Mouse (Mus musculus) embryonic facial prominence, embryonic 13.5 days (tissue): ENCODE data around the gene Slc43a3. TPM values are rescaled to one million over a fixed set of nuclear protein-coding genes. Genes with fewer than 3 reads are reported as not detected.

Experiments
- ATAC-seq: fragments of 200-750 bp; cut with Nextera tagmentation; 2 replicates; pipeline ENCODE4 v1.8.0; 2017; ENCODE audit warnings: low read depth; ENCODE audit not compliant: insufficient number of reproducible peaks, insufficient read depth, low FRiP score, low TSS enrichment
- H3K27ac ChIP-seq: fragments of 300-500 bp; sonication (generic); 2 replicates; pipeline ENCODE4 v1.5.1; 2015; ENCODE audit warnings: moderate library complexity, mild to moderate bottlenecking, inconsistent platforms
- H3K27me3 ChIP-seq: fragments of 300-500 bp; sonication (generic); 2 replicates; pipeline ENCODE4 v1.6.1; 2015; ENCODE audit warnings: mild to moderate bottlenecking, inconsistent platforms
- H3K36me3 ChIP-seq: fragments of 300-500 bp; sonication (generic); 2 replicates; pipeline ENCODE4 v1.6.1; 2015; ENCODE audit warnings: mild to moderate bottlenecking, inconsistent platforms
- H3K4me1 ChIP-seq: fragments of 300-500 bp; sonication (generic); 2 replicates; pipeline ENCODE4 v1.6.1; 2015; ENCODE audit warnings: inconsistent platforms
- H3K4me2 ChIP-seq: fragments of 300-500 bp; sonication (generic); 2 replicates; pipeline ENCODE4 v1.6.1; 2015; ENCODE audit warnings: moderate library complexity, mild to moderate bottlenecking, inconsistent platforms
- H3K4me3 ChIP-seq: fragments of 300-500 bp; sonication (generic); 2 replicates; pipeline ENCODE4 v1.5.1; 2015; ENCODE audit warnings: mild to moderate bottlenecking, inconsistent platforms
- H3K9ac ChIP-seq: fragments of 300-500 bp; sonication (generic); 2 replicates; pipeline ENCODE4 v1.6.1; 2015; ENCODE audit warnings: mild to moderate bottlenecking, inconsistent platforms
- H3K9me3 ChIP-seq: fragments of 300-500 bp; sonication (generic); 2 replicates; pipeline ENCODE4 v1.6.1; 2016; ENCODE audit warnings: inconsistent platforms
- WGBS: fragments of 180-500 bp; shearing (Covaris S2); methylation state at CpG from one replicate; pipeline ENCODE4 v1.1.7; 2015; ENCODE audit warnings: mixed read lengths; 5-methylcytosine and 5-hydroxymethylcytosine counted together
- polyA plus RNA-seq: library from polyadenylated mRNA; unstranded; fragments of >200 nt; fragmentation: Nextera tagmentation; extraction: Ambion mirVana; gene quantifications from 2 replicates; pipeline ENCODE4 v1.2.1, GENCODE M21; 2015

Gene Slc43a3
- polyA plus RNA-seq, 1 experiment from 2014 or later = 32.7 TPM

DNA sequence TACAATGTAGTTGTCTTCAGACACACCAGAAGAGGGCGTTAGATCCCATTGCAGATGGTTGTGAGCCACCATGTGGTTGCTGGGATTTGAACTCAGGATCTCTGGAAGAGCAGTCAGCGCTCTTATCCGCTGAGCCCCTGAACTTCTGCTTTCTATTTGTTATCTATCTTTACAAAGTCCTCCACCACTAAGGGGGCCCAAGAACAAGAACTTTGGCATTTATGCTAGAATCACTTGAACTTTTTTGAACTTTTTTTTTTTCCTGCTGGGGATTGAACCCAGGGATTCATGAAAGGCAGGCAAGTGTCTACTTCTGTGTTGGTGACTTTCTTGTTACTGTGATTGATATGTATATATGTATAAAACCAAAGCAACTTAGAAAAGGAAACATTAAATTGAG, 2.9 kb downstream of the Slc43a3 start:
- Histone ChIP-seq H3K4me1 (peaks cover 23% of the 10 kb centered on the region), H3K27ac (no peak overlapping the region), H3K4me2 (no peak overlapping the region), H3K27me3 (no peaks in the 10 kb centered on the region), H3K36me3 (peaks cover 5% of the 10 kb centered on the region; the same call in 1 of the 2 replicates), H3K9me3 (no peaks in the 10 kb centered on the region), H3K9ac (no peak overlapping the region), H3K4me3 (no peak overlapping the region)
- no peak for ATAC-seq
- WGBS = 94% methylated on average over 3 of the region's 3 CpGs

DNA sequence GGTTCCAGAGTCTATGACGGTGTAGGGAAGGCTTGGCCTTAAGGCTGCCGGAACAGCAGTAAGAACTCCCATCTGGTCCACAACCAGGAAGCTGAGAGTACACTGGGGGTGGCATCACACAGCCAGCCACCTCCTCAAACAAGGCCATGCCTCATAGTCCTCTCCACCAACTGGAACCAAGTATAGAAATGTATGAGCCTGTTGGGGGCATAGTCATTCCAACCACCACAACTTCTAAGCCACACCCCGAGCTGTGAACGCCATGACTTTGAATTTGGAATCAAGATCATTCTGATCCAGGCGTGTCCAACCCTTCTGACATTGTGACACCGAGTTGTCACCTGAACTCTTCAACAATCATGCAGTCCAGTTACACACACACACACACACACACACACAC, 3.3 kb downstream of the Slc43a3 start:
- no peak overlapping the region for H3K4me3 ChIP-seq
- H3K27me3 ChIP-seq = no peaks in the 10 kb centered on the region
- H3K4me1 ChIP-seq = peaks cover 20% of the 10 kb centered on the region
- H3K27ac ChIP-seq = no peak overlapping the region
- no peaks in the 10 kb centered on the region for H3K9me3 ChIP-seq
- no peak for ATAC-seq
- no peak overlapping the region for H3K9ac ChIP-seq
- peaks cover 8% of the 10 kb centered on the region; the same call in 1 of the 2 replicates for H3K36me3 ChIP-seq
- WGBS = 89% methylated on average over 6 of the region's 6 CpGs
- H3K4me2 ChIP-seq = no peak overlapping the region

DNA sequence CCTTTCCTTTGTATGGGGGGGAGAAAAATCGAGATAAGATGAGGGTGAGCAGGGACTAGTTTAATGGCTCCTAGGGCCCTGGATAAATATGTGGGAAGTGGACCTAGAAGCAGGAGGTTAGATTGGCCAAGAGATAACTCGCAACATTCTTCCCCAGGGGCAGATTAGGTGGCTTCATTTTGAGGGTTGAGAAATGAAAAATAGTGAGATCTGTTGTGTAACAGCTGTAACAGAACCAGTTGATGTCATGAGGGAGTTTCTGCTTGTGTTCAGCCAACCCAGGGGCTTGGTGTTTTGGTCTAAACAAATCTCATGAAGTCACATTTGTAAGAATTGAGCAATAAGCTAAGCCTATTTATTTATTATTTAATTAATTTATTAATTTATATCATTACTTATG, 5.0 kb downstream of the Slc43a3 start:
- Histone ChIP-seq H3K4me3 (no peak overlapping the region), H3K9me3 (no peaks in the 10 kb centered on the region), H3K4me2 (no peak overlapping the region), H3K27ac (no peak overlapping the region), H3K9ac (no peak overlapping the region), H3K4me1 (peaks cover 19% of the 10 kb centered on the region), H3K36me3 (peaks cover 18% of the 10 kb centered on the region), H3K27me3 (no peaks in the 10 kb centered on the region)
- 73% methylated on average over 2 of the region's 2 CpGs for WGBS
- no peak for ATAC-seq

- Histone ChIP-seq H3K4me1 (peaks cover 19% of the 10 kb centered on the region), H3K4me3 (no peak overlapping the region), H3K9ac (no peak overlapping the region), H3K27me3 (no peaks in the 10 kb centered on the region), H3K27ac (no peak overlapping the region), H3K36me3 (peaks cover 23% of the 10 kb centered on the region), H3K4me2 (no peak overlapping the region), H3K9me3 (no peaks in the 10 kb centered on the region)
- ATAC-seq = no peak
- 91% methylated on average over 4 of the region's 4 CpGs for WGBS
These were observed 5.4 kb downstream of the Slc43a3 start for GRCm38 (mm10) chr2:84941795-84942194.

- no peak overlapping the region for H3K9ac ChIP-seq
- 86% methylated on average over 3 of the region's 3 CpGs for WGBS
- H3K4me1 ChIP-seq = no peaks in the 10 kb centered on the region
- no peak overlapping the region for H3K4me2 ChIP-seq
- no peak overlapping the region for H3K4me3 ChIP-seq
- H3K27me3 ChIP-seq = no peaks in the 10 kb centered on the region
- H3K27ac ChIP-seq = no peak overlapping the region
- peaks cover 69% of the 10 kb centered on the region for H3K36me3 ChIP-seq
- H3K9me3 ChIP-seq = no peaks in the 10 kb centered on the region
- no peak for ATAC-seq
These were observed 10.9 kb downstream of the Slc43a3 start for GRCm38 (mm10) chr2:84947154-84947771.

- no peaks in the 10 kb centered on the region for H3K9me3 ChIP-seq
- WGBS = 88% methylated on average over 7 of the region's 7 CpGs
- no peak overlapping the region for H3K27ac ChIP-seq
- H3K9ac ChIP-seq = no peak overlapping the region
- H3K4me2 ChIP-seq = no peak overlapping the region
- H3K4me1 ChIP-seq = no peaks in the 10 kb centered on the region
- no peak for ATAC-seq
- peaks cover 76% of the 10 kb centered on the region for H3K36me3 ChIP-seq
- H3K27me3 ChIP-seq = no peaks in the 10 kb centered on the region
- H3K4me3 ChIP-seq = no peak overlapping the region
These were observed 11.9 kb downstream of the Slc43a3 start for GRCm38 (mm10) chr2:84948252-84948651.

GRCm38 (mm10) chr2:84948721-84949120, 12.3 kb downstream of the Slc43a3 start:
- H3K4me3 ChIP-seq = no peak overlapping the region
- H3K4me1 ChIP-seq = no peaks in the 10 kb centered on the region
- no peaks in the 10 kb centered on the region for H3K27me3 ChIP-seq
- WGBS = 95% methylated on average over 2 of the region's 2 CpGs
- no peak for ATAC-seq
- no peak overlapping the region for H3K27ac ChIP-seq
- H3K36me3 ChIP-seq = peaks cover 81% of the 10 kb centered on the region
- H3K9ac ChIP-seq = no peak overlapping the region
- no peaks in the 10 kb centered on the region for H3K9me3 ChIP-seq
- no peak overlapping the region for H3K4me2 ChIP-seq

DNA sequence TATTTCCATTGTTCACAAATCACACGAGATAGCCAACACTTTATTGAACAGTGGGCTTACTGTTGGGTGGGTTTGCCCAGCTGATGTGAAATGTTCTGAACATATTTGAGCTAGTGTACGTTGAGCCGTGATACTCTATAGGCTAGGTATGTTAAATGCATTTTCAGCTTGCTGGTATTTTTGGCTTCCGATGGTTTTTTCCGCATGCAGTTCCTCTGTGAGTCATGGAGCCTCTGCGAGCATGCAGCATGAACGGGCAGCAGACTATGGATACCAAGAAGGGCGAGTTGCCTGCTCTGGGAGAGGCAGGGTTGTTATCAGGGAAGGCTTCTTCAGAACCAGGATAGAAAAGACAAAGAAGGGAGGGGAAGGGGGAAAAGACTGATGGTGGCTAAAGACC, 14.6 kb downstream of the Slc43a3 start:
- no peak overlapping the region for H3K9ac ChIP-seq
- no peak overlapping the region for H3K27ac ChIP-seq
- no peaks in the 10 kb centered on the region for H3K27me3 ChIP-seq
- 89% methylated on average over 8 of the region's 8 CpGs for WGBS
- no peaks in the 10 kb centered on the region for H3K9me3 ChIP-seq
- peaks cover 84% of the 10 kb centered on the region for H3K36me3 ChIP-seq
- H3K4me1 ChIP-seq = no peaks in the 10 kb centered on the region
- no peak for ATAC-seq
- no peak overlapping the region for H3K4me2 ChIP-seq
- no peak overlapping the region for H3K4me3 ChIP-seq

- peaks cover 84% of the 10 kb centered on the region for H3K36me3 ChIP-seq
- no peak overlapping the region for H3K4me2 ChIP-seq
- no peaks in the 10 kb centered on the region for H3K9me3 ChIP-seq
- H3K27ac ChIP-seq = no peak overlapping the region
- no peak overlapping the region for H3K4me3 ChIP-seq
- no peak for ATAC-seq
- WGBS = 92% methylated on average over 1 of the region's 1 CpGs
- no peaks in the 10 kb centered on the region for H3K27me3 ChIP-seq
- no peaks in the 10 kb centered on the region for H3K4me1 ChIP-seq
- H3K9ac ChIP-seq = no peak overlapping the region
These were observed 15.9 kb downstream of the Slc43a3 start for GRCm38 (mm10) chr2:84952251-84952650.

DNA sequence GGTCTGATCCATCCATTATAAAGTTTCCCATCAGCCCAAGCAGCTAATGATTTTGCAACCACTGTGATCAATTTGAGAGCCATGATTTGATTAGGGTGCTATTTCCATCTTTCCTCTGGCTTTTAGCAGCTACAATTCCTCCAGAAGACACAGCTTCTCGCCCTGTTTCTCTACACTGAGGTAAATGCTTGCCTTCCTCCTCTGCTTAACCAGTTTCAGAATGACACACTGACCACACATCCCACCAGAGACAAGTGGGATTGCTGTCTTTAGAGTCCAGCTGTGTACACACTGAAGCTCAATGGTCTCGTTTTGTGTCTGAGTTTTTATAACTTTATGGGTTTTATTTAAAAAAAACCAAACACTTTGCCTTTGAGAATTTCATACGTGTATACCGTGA, 16.3 kb downstream of the Slc43a3 start:
- no peak for ATAC-seq
- WGBS = 82% methylated on average over 4 of the region's 4 CpGs

DNA sequence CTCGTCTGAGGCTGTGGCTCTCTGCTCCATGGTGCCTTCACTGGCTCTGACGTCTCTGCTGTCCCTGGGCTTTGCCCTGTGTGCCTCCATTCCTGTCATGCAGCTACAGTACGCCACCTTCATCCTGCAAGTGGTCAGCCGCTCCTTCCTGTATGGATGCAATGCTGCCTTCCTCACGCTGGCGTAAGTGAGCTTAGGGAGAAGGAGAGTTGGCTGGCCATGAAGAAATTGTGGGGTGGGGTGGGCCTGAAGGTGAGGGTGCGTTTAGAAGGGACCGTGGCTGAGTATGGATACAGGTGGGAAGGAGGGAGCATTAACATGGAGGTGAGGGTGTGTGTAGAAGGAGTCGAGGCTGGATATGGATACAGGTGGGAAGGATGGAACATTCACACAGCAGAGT, 19.1 kb downstream of the Slc43a3 start:
- Histone ChIP-seq H3K4me1 (no peaks in the 10 kb centered on the region), H3K27ac (no peak overlapping the region), H3K9me3 (no peaks in the 10 kb centered on the region), H3K27me3 (no peaks in the 10 kb centered on the region), H3K4me2 (no peak overlapping the region), H3K36me3 (peaks cover 67% of the 10 kb centered on the region), H3K4me3 (no peak overlapping the region), H3K9ac (no peak overlapping the region)
- ATAC-seq = no peak
- WGBS = 88% methylated on average over 9 of the region's 9 CpGs

More for the DNA sequence above, 16.3 kb downstream of the Slc43a3 start:
- Histone ChIP-seq H3K9ac (no peak overlapping the region), H3K4me1 (no peaks in the 10 kb centered on the region), H3K27ac (no peak overlapping the region), H3K4me2 (no peak overlapping the region), H3K4me3 (no peak overlapping the region), H3K36me3 (peaks cover 84% of the 10 kb centered on the region), H3K9me3 (no peaks in the 10 kb centered on the region), H3K27me3 (no peaks in the 10 kb centered on the region)

DNA sequence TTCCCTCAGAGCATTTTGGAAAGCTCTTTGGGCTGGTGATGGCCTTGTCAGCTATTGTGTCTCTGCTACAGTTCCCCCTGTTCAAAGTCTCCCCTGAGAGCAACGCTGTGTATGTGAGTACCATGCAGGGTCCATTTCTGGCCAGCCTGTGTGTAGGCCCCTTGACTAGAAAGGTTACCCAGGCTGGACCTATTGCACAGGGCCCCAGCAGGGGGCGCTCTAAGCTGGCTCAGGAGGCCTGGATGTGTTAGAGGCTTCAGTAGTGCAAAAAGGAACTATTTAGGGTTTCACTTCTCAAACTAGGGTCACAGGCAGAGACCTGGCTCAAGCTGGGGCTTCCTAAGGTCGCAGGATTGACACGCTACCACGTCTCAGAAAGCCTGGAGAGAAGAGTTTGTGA, 19.9 kb downstream of the Slc43a3 start:
- Histone ChIP-seq H3K4me1 (no peaks in the 10 kb centered on the region), H3K9ac (no peak overlapping the region), H3K4me2 (no peak overlapping the region), H3K36me3 (peaks cover 59% of the 10 kb centered on the region), H3K27ac (no peak overlapping the region), H3K4me3 (no peak overlapping the region), H3K9me3 (no peaks in the 10 kb centered on the region), H3K27me3 (no peaks in the 10 kb centered on the region)
- WGBS = 58% methylated on average over 5 of the region's 5 CpGs
- no peak for ATAC-seq
